Mouse (Mus musculus) T-helper 1 cell (primary cell): Measurements from ENCODE around the gene Il1r2.

Experiments used
- in situ Hi-C: fragments of 300-600 bp; cut with MboI, MseI; formaldehyde crosslinking; loops from one replicate; pipeline ENCODE4 v1.15.1; 2025; ENCODE audit warnings: high pct_unique_total_duplicates

Il1r2 gene

DNA sequence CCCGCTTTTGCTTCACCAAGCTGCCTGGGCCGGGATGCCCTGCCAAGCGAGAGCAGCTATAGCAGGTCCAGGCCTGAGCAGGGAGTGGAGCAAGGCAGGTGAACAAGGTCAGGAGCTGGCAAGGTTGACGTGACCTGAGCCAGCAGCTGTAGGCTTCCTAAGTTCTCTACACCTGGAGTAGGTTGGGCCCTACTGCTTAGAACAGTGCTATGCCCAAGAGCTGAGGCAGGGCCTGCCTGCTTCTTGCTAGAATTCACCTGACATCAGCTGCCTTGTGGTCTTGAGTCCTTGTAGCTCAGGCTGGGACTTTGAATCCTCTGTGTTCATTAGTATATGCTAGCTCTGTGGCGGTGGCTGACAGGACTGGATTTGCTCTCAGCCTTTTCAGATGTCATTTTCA, at the start of gene Il1r2:
Gene Il1r2, plus strand, starts transcription at position 301 of the 400 bp plus-strand sequence.
- in situ Hi-C loops: no loop called here

DNA sequence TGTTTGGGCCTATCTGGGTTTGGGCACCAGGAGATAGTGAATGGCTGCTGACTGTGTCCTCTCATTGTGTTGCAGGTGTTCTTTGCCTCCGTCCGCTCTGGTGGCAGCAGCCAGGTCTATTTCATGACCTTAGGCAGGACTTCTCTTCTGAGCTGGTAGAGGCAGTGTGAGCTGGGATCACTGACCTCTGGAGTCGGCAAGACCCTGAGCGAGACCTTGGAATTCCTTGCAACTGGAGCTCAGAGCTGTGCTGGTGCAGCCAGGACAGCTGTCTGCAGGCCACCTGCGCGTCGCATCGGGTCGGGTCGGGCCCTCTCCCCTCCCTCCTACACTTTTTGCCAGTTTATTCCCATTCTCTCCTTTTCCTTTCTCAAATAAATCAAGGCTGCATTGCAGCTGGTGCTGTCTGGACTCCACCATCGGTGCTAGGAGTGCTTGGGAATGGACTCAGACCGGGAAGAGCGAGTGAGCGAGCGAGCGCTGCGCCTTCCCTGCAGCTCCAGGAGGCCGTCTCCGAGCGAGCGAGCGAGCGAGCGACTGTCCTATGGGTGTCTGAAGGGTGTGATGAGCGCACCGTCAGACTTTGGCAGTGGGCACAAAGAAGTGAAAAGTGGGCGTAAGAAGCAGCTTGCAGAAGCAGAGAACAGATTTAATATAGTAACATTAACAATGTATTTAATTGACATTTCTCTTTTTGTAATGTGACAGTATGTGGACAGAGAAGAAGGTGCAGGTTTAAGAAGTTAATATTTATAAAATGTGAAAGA, 49.1 kb upstream of the Il1r2 start:
- in situ Hi-C loops: no loop called here

DNA sequence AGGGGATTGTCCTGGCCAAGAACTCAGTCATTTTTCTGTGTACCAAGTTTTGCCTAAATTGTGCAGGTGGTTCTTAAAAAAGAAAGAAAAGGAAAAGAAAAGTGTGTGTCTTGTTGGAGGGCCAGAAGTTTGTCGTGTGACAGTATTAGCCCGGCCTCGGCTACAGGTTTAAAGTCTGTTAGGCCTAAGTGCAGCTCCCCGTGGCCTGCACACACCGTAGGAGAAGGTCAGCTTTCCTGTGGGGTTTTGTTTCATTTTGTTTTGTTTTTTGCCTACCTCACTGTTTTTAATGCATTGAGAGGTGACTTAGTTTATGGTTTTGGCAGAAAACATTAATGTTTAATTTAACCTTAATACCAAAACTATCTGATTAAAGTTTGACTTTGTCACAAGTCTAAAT, 48.5 kb upstream of the Il1r2 start:
- in situ Hi-C loops: no loop called here

DNA sequence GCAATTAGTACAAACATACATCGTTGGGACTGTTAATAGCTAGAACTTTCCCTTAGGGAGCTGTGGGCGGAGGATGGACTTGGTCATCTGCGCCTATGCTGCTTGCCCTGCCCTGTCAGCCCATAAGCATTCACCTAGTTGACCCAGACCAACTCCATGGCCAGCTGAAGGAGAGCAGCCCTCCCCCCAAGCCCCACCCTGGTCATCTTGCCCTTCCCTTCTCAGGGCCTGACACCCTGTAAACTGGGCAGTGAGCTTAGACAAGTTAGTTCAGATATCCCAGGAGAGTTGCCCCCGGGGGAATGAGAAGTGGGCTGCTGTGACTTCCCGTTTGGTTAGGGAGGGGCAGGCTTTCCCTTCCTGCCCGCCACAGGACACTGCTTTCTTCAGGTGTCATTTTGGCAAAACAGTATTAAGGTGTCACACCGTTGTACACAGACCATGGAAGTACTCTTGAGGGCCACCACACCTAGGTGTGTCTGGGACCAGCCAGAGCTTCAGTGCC, 46.7 kb upstream of the Il1r2 start:
- in situ Hi-C loops: no loop called here

DNA sequence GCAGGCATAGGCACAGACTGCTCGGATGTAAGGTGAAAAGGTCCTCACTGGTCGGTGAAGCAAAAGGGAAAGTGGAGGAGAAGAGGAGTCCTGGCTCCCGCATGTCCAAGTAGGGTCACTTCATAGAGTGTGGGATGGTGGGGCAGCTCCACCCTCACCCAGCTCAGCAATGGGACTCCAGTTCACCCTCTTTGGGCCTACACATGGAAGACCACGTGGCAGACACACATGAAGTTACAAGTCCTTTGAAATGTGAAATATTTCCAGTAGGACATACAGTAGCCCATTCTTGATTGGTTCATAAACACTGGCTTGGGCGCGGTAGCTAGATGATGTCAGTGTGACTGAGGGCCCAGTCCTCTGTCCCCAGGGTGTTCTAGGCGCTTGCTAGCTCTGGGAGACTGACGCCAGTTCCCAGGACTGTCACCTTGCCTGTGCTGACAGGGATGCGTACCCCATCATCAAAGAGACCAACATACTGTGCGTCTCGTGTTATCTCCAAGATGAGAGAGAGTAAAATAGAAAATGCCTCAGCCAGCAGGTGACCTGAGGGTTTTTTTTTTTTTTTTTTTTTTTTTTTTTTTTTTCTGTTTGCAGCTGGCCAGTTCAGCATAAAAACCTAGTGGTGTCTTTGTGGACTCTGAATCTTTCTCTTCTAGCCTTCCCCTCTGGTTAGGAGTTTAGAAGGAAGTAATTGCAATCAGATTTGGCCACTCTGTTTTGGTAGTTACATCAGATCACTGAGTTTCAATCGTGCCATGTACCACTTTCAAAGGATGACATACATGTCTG, 45.5 kb upstream of the Il1r2 start:
- in situ Hi-C loops: no loop called here

DNA sequence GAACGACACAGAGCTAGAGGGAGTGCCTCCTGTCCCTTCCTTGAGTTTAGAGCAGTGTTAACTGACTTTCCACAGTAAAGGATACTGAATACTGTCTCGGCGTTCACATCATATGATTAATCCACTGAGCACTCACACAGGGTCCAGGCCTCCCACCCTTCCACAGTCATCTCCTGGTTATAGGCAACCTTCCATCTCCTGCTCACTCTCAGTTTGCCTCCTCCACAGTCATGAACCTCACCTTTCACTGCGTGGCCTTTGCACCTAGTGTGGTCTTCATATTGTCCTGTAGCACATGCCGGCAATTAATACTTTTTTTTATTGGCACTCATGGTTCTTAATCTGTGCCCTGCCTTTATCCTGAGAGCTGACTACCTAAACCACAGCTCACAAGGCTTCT, 44.3 kb upstream of the Il1r2 start:
- in situ Hi-C loops: no loop called here

DNA sequence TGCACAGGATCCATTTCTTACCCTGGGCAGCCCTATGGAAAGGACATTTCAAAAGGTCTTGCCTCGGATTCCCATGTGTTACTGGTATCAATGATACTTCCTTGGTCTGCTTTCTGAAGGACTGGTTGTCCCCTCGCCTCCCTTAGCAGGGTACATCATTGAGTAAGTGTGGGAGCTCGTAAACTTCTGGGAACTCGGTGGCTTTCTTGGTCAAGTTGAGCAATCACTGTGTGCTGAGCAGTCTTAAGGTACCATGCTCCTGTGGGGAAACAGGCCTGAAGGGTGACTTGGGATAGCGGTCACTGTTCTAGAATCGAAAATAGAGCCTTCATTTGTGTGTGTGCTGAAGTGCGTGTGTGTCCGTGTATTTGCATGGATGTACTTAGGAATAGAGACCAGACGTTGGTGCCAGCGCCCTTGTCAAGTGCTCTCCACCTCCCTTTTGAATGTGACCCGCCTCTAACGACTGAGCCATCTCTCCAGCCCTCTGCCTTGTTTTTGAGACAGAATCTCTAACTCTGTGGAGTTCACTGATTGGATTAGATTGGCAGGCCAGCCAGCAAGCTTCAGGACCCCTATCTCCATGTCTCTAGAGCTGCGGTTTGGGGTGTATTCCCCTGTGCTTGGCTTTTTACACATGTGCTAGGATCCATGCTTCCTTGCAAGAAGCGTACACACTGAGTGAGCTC, 43.4 kb upstream of the Il1r2 start:
- in situ Hi-C loops: no loop called here

DNA sequence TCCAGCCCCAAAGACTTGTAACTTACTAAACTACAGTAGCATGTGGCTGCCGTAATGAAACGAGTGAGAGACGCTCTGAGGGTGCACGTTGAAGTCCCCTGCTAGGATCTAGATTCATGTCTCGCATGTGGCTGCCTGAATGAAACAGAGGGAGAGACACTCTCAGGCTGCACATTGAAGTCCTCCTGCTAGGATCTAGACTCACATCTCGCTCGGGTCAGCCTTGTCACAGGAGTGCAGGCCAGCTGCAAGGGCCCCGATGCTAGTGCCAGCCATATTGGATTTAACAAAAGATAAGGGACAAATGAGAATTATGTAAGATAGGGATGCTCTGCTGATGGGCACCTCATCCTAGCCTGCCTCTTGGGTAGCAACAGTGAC, 42.9 kb upstream of the Il1r2 start:
- in situ Hi-C loops: no loop called here

DNA sequence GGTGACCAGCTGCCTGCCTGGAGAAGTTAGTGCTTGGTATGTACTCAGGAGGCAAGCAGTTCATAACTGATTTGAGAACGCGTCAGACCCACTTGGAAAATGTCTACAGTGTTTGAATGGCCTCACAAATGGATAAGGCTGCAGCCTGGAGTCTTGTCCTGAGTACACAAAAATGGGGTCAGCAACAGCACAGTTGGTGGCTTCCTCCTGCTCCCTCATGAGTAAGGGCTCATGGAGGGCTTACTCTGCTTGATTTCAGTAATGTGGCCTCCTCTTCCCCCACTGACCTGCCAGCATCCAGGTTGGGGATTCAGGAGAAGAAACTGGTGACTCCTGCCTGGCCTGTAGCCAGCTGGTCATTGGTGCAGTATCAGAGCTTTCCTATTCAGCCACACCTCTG, 42.3 kb upstream of the Il1r2 start:
- in situ Hi-C loops: no loop called here

DNA sequence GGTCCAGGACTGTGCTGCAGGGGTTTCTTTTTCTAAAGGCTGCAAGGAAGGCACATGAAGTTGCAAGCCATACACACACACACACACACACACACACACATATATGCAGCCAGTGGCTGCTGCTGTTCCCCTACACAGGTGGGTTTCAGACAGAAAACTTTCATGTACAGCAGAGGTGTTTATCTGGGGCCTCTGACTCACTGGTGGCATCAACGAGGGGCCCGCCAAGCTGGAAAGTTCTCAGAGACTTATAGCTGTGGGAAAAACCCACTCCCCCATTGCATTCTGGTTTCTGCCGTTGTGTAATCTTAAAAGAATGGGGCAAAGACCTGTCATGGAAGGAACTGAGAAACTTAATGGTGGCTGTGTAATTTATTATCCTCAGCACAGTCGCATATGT, 40.6 kb upstream of the Il1r2 start:
- in situ Hi-C loops: no loop called here

DNA sequence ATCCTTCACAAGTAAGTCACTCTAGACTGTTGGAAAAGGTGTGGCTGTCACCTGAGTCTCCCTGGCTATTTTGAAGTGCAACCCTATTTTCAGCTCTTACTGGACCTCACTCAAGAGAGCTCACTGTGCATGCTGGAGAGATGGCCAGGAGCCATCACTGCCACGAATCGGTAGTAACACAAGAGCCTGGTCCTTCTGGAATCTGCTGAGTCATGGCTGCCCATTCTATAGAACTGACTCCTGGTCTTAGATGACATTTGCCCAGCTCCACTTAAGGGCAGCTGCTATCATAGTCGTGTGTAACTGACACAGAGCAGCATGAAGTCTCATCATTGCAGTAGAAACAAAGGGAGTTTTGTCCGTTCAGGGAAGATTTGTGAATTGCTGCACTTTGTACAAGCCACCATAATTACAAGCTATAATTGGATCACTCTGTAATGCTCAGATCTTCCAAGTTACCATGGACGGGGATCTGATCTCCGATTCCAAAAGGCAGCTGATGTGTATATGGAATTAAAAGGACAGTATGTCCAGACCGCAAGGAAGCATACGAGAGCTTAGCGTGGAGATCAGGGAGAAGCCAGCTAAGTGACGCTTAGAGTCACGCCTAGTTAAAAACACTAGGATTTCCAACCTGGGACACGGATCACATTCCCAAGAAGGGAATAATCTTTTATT, 40.0 kb upstream of the Il1r2 start:
- in situ Hi-C loops: no loop called here

DNA sequence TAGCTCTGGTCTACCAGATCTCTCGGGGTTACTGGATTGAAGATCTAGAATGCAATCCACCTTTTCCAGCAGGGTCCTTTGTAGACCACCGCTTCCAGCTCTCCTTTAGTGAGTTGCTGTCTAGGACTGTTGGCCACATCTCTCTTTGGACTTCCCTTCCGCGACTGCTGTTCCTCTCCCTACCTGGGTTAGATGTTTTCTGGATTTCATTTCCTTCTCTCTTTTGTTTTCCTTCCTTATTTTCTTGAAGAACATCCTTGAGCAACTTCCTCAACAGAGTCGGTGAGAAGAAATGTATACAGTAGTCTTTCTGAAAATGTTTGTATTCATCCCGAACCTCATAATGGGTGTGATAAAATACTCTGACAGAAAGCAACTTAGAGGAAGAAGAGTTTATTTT, 36.0 kb upstream of the Il1r2 start:
- in situ Hi-C loops: no loop called here

DNA sequence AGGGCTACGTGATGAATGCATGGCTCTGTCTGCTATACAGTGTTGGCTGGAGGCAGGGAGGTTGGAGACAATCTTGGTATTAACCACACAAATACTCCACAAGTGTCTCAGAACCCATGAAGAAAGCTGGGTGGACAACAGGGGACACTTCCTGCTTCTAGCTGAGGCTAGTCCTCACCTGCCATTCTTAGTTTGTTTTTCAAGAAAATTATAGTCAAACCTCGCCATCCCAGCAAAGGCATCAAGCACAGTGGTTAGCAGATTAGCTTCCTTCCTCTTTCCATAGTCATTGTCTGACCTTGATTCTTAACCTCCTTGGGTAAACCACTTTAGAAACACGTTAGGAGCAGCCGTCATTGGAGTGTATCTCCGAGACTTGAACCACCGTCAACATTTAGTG, 28.2 kb upstream of the Il1r2 start:
- in situ Hi-C loops: no loop called here

DNA sequence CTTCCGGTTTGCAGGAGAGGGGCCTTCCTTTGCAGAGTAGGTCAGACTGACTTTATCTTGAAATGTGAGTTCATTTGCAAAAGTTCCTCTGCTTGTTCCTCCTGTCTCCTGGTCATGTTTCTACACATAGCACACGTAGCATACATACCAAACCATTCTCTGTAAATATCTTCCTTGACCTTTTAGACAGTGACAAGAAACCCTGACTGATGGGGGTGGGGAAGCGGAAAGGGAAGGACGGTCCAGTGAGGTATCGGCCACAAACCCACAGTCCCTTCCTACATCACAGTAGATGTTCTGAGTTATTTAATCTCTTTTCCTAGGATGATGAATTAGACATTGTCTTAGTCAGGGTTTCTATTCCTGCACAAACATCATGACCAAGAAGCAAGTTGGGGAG, 27.3 kb upstream of the Il1r2 start:
- in situ Hi-C loops: no loop called here

DNA sequence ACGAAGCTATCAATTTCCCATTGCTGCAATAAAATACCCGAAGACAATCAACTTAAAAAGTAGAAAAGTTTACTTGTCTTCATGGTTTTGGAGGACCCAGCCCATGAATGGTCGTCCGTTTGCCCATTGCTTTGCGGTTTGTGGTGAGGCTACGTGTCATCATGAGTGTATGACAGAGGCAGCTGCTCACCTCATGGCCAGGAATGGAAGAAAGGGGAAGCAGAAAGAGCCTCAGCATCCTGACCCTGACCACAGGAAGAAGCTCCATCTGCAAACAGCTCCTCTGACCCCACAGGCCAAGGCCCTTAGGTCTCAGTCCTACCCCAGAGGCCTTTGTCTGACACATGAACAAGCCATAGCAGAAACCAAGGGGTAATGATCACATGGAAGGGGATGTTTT, 22.7 kb upstream of the Il1r2 start:
- in situ Hi-C loops: no loop called here

DNA sequence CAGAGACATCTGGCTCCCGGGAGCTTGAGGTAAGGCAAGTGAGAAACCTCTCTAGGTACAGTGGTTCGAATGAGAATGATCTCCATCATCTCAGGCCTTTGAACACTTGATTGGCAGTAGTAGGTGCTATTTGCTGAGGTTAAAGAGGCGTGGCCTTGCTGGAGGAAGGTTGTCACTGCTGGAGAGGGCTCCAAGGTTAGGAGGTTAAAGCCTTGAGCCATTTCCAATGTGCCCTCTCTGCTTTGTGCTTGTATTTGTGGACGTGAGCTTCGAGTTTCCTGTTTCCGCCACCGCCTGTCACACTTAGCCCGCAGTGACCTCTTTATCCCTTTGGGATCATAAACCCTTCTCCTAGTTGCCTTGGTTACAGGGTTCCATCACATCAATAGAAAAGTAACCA, 21.7 kb upstream of the Il1r2 start:
- in situ Hi-C loops: no loop called here

DNA sequence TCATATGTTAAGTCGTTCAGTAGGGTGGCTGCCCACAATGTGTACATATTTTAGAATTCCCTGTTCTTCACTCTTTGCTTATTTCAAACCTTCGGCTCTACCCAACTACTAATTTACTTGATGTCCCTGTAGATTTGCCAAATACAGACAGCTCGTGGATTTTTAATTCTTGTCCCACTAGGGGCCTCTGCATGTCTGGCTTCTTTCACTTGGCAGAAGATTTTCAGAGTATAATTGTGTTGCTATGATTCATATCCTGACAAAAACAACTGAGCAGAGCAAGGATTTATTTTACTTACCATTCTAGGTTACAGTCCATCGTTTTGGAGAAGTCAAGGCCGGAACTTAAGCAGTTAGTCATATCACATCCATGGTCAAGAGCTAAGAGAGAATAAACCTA, 20.8 kb upstream of the Il1r2 start:
- in situ Hi-C loops: no loop called here

DNA sequence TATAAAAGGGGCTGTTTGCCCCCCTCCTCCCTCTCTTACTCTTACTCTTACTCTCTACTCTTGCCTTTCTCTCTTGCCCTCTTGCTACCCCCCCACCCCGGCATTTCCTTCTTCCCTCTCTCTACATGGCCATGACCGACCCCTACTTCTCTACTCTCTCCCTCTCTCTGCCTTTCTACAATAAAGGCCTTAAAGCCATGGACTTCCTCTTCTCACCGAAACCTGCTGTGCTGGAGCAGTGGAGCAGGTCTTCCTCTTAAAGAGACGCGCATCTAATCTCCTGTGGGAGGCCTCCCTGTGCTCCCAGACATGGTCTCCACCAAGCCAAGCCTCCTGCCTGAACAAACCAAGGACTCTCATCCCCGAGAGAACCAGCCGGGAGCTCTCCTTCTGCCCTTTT, 18.8 kb upstream of the Il1r2 start:
- in situ Hi-C loops: no loop called here

DNA sequence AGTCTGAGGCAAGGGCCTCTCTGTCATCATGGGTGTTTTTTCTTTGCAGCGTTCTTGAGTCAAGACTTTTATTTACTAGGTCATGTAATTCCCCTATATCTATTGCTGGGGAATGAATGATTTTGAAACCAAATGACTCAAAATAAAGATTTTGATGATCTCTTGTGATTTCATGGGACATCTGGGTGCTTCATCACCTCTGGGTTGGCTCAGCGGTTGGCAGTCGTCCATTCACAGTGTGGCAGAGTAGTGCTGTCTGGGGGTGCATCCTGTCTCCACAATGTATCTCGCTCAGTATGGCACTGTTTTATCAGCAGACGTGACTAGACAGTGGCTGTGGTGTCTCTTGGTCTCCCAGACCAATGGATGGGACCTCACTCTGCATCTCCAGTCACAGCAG, 17.9 kb upstream of the Il1r2 start:
- in situ Hi-C loops: no loop called here

DNA sequence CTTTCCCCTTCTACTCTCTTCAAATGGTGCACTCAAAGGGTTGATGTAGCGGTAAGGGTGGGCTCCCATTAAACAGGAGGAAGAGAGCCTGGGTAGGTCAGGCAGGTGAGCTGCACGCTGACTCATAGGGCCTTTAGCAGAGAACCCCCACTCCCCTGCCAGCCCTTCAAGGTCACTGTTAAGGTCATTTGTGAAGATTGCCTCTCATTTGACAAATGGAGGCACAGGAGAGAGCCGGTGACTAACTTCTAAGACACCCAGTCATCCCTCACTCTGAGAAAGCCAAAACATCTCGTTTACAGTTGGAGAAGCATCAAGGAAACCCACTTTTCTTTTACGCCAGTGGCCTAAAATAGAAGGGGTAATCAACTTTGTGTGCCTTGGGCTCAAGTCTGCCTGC, 16.5 kb upstream of the Il1r2 start:
- in situ Hi-C loops: no loop called here

DNA sequence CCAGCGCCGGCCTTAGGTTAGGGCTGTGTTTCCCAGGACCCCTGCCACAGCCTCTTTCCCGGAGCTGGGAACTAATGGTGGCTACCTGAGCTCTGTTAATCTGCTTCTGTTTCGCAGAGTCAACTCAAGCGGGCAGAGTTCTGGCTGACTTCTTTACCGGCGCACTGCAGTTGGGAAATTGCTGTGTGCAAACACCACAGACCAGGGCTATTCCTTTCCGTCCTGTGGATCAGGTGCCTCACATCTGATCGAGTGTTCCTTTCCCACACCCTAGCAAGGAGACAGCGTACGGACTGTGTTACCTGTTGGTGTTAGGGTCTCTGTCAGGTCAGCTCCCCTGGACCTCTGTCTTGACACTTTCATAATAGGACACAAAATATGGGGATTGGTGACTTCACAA, 15.9 kb upstream of the Il1r2 start:
- in situ Hi-C loops: no loop called here
